Mouse (Mus musculus): ENCODE results near the gene Atp7b.

Atp7b gene

GRCm38 (mm10) chr8:22025241-22025640, 34.9 kb downstream of the Atp7b start:
- no peak for DNase-seq (ENCODE audit: low spot score)

DNA sequence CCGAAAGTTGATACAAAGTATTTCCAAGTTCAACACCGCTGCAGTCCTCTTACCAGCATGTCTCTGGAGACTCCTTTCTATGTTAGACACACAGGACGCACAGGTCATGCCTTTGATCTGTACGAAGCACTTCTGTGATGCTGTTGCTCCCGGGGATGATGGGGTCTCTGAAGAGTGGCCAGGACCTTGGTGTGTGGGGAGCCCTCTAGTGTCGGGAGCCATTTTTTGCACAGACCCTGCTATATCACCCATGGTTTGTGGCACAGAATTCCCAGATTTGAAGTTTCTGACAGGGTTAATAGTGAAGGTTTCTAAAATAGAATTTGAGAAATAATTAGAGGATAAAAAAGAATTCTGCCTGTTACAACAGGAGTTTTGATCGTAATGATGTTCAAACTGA, 37.9 kb downstream of the Atp7b start:
- no peak for DNase-seq (ENCODE audit: low spot score)

DNA sequence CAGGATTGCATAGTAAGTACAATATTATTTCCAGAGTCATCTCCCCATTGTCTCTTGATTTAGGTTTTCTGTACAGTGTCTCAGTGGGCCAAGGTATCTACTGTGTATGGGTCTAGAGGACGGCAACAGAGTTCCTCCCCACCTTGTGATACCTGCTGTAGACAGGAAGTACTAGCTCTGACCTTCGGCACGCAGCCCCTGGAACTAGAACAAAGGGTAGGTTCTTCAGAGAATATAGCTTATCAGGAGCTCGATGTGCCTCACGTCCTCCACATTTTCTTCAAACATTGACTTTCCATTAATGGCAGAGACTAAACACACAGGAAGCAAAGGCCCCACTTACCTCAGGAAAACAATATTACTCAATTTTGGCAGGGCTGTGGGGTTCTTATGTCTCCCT, 40.6 kb downstream of the Atp7b start:
- no peak for DNase-seq (ENCODE audit: low spot score)

DNA sequence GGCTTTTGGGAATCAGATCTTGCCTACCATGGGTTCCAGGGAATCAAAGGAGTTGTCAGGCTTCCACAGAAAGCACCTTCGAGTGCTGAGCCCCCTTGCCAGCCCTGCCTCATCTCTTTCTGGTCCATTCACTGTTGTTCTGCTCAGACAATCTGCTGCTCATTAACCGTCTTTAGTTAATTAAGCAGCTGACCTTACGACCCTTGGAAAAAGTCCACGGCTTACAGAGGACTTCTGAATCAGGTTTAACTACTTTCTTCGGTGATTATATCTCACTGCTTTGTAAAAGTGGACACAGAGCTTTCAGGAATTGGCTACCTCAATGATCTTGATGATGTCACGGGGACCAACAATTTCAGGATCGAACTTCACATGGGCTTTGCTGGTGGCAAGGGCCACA, 42.4 kb downstream of the Atp7b start:
- no peak for DNase-seq (ENCODE audit: low spot score)

DNA sequence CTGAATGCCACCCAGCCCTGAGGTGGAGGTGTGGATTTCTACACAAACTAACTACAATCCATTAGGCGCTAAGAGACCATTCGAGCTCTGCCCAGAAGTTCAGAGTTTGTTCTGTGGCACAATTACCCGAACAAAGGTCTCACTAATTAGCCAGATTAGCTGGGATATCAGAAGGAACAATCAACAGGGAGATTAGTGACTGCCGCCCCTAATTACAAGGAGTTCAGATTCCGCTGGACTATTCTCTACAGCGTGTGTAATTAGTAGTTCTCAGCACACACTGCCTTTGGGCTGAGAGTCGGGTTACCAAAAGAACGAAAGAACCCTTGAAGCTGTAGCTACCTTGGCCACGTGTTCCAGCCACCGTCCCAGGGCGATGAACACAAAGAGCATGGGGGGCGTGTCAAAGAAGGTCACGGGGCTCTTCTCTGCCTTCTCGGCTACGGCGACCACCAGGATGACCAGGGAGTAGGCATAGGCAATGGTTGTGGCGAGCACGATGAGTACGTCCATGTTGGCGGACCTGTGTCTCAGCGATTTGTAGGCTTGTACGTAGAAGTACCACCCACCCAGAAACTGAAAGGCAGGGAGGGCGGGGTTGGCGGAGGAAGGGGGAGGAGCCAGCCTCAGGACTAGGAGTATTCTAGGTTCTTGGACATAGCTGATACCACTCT, 46.9 kb downstream of the Atp7b start:
- no peak for DNase-seq (ENCODE audit: low spot score)

DNA sequence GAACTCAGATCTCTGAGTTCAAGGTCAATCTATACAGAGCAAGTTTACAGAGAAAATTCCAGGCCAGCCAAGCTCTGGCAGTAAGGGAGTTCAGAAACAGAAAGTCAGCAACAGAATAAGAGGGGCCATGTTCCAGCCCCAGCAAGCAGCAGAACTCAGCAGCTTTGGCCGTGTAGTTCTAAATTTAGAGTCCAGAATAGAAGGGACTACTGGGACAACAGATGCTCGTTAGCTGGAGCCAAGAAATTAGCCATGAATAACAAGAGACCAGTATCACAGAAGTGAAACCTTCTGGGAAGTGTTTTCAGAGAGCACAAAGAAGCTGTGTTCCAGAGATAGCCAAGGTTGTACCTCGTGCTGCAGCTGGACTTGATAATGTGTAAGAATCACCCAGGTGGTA, 50.7 kb downstream of the Atp7b start:
- DNase-seq (ENCODE audit: low spot score) = no peak

DNA sequence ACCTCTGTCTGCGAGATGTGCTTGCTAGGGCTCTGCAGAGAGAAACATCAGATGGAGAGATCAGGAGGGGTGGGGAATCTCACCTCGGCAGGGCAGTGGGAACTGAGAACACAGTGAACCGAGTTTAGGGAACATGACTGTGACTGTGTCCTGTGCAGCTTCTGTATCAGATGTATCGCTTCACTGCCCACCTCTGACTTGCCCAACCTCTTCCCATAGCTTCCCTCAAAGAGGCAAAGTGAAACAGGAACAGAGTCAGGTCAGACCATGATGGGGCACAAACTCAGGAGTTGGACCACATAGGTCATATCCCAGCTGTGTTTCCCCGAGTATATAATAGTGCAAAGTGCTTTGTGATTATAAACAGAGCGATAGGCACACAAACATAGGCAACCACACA, 53.7 kb downstream of the Atp7b start:
- DNase-seq (ENCODE audit: low spot score) = no peak

DNA sequence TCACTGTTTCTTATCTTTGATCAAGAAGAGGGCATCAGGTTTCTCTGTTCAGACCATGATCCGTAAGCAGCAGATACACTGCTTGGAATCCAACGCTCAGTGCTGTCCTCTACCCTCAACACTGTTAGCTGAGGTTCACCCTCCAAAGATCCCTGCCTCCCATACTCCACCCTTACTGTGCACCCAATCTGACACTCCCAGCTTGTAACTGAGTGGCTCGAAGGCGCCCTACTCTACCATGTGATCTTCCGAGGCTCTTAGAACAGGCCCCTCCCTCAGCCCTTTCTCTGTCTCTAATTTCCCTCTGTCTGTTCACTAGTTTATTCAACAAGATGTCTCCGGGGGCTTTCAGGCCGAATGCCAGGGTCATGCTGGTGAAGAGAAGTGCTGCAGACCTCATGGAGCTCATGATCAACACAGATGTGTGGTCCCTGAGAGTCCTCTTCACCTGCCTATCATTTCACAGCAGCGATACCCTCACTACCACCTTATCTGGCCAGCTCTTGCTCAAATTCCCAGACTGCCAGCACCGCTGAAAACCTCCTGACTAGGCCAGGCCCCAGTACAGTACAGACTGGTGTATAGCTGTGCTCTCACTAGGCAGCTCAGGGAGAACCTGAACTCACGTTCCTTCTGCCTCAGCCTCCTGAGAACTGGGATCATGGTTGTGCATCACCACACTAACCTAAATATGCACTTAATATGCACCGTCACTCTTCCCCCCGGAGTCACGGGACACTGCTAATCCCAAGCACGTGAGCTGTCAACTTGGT, 55.2 kb downstream of the Atp7b start:
- DNase-seq (ENCODE audit: low spot score) = no peak

- DNase-seq (ENCODE audit: low spot score) = no peak
Observed at GRCm38 (mm10) chr8:21995181-21995580, 64.9 kb downstream of the Atp7b start.

DNA sequence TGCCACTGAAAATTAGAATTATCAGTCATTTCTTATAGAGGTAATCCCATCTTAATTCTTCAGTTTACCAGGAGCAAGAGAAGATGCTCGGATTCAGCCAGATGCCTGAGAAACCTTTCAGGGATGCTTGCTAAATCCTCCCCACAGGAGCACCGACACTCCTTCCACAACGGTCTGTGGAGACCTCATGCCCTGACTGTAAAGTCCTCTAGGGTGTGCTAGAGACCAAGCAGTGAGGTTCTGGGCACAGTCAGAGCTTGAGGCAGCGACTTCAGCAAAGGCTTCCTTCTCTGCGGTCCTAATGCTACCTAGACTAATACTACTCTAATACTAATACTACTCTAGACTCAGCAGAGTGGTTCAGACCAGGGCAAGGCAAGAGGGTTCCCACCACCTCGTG, 67.9 kb downstream of the Atp7b start:
- DNase-seq (ENCODE audit: low spot score) = peak; percentile 38

- DNase-seq (ENCODE audit: low spot score) = peak; percentile 7
Observed at GRCm38 (mm10) chr8:21981664-21982337, 78.3 kb downstream of the Atp7b start.

- DNase-seq (ENCODE audit: low spot score) = no peak
Observed at GRCm38 (mm10) chr8:21978193-21978592, 81.9 kb downstream of the Atp7b start.

DNA sequence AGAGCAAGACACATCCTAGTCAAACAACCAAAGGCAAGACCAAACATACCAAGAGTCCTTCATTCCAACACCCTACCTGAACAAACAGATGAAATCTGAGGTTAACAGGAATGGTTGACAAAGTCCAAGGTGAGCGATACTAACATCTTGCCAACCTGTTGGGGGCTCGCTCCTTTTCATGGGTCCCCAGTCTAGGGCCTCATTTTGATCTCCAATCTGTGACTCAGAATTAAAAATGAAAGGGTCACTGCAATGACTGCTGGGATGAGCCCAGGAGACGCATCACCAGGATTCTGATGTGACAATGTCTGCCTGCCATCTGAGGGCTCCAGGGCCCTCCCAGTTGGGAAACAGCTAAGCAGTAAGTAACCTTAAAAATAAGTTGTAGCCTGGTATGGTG, 90.6 kb downstream of the Atp7b start, which contains the start of gene Ccdc70:
TSS of gene Ccdc70 (plus strand) at position 301 of the 400 bp plus-strand sequence.
- DNase-seq (ENCODE audit: low spot score) = no peak

DNA sequence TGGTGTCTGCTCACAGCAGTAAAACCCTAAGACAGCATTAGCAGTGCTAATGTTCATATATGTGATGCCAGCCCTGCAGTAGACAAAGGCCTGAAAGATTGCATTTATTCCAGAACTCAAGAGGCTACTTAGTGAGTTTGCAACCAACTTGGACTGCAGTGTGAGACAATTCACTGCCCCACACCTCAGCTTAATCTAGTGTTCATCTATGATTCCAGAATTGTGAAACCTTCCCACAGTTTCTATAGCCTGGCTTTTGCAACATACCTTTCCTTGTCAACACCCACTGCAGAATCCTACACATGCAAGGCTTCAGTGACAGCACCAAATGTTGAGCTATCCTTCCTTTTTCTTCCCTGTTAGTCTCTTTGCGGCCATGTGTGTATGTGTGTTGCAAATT, 93.5 kb downstream of the Atp7b start:
- DNase-seq (ENCODE audit: low spot score) = no peak

DNA sequence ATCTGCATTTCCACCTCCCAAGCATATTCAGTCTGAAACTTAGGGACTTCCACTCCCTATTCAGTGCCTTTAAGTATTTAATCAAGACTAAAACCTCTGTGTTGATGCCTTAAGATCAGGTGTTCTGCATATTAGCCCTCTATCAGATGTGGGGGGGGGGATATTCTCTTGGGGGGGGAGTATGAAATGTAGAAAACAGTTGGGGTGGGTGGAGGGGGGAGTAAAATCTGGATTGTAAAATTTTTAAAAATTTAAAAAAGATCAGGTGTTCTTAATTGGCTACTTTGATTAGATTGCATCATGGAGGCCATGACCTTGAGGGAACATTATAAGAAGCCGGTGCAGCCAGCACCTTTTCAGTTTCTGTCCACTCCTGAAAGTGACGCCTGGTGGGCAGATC, 101.7 kb downstream of the Atp7b start, which contains the start of gene Fam90a1a:
TSS of gene Fam90a1a (plus strand) at position 301 of the 400 bp plus-strand sequence.
- DNase-seq (ENCODE audit: low spot score) = no peak

- no peak for DNase-seq (ENCODE audit: low spot score)
Observed at GRCm38 (mm10) chr8:21956336-21956735, 103.8 kb downstream of the Atp7b start.

DNA sequence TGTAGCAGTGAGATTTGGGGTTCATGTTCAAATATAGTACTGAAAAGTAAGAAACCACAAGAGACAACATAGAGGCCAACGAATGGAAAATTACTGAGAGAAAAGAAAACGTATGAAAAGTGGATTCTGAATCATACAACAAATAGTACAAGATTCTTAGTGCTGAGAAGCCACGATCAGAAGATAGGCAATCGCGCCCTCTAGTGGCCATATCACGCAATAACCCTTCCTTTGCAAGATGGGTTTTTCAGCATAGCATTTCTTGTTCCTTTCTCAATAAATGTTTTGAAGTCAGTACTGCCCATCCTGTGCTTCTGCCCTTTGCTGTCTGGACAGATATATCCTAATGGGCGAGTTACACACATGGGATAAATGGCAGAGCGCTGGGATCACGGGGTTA, 104.8 kb downstream of the Atp7b start:
- DNase-seq (ENCODE audit: low spot score) = peak; percentile 15

- no peak for DNase-seq (ENCODE audit: low spot score)
Observed at GRCm38 (mm10) chr8:21947311-21948017, 112.6 kb downstream of the Atp7b start.

- DNase-seq (ENCODE audit: low spot score) = no peak
Observed at GRCm38 (mm10) chr8:21946462-21946861, 113.6 kb downstream of the Atp7b start, which contains the start of gene Defb13. TSS of gene Defb13 (plus strand) at chr8:21946762.
